Mouse (Mus musculus) heart, embryonic 13.5 days (tissue): ENCODE results near the gene Hdhd5. TPM values are rescaled to one million over a fixed set of nuclear protein-coding genes. Genes with fewer than 3 reads are reported as not detected.

Experiments used
- ATAC-seq: fragments of 200-750 bp; cut with Nextera tagmentation; 2 replicates; pipeline ENCODE4 v1.8.0; 2017; ENCODE audit warnings: moderate TSS enrichment; ENCODE audit not compliant: insufficient number of reproducible peaks, low FRiP score, low TSS enrichment; ENCODE audit errors: extremely low read depth
- H3K27ac ChIP-seq: fragments of 300-500 bp; sonication (generic); replicated peaks from 2 replicates; pipeline ENCODE4 v1.5.1; 2015; ENCODE audit warnings: moderate library complexity, mild to moderate bottlenecking, inconsistent platforms
- H3K27me3 ChIP-seq: fragments of 300-500 bp; sonication (generic); replicated peaks from 2 replicates; pipeline ENCODE4 v1.6.1; 2015; ENCODE audit warnings: mild to moderate bottlenecking, inconsistent platforms
- H3K36me3 ChIP-seq: fragments of 300-500 bp; sonication (generic); 2 replicates; pipeline ENCODE4 v1.6.1; 2015; ENCODE audit warnings: mild to moderate bottlenecking, inconsistent platforms
- H3K4me1 ChIP-seq: fragments of 300-500 bp; sonication (generic); 2 replicates; pipeline ENCODE4 v1.6.1; 2015; ENCODE audit warnings: inconsistent platforms
- H3K4me2 ChIP-seq: fragments of 300-500 bp; sonication (generic); 2 replicates; pipeline ENCODE4 v1.6.1; 2015; ENCODE audit warnings: inconsistent platforms, mild to moderate bottlenecking, moderate library complexity
- H3K4me3 ChIP-seq: fragments of 300-500 bp; sonication (generic); 2 replicates; pipeline ENCODE4 v1.5.1; 2015; ENCODE audit warnings: moderate library complexity, mild to moderate bottlenecking, inconsistent platforms
- H3K9ac ChIP-seq: fragments of 300-500 bp; sonication (generic); 2 replicates; pipeline ENCODE4 v1.6.1; 2015; ENCODE audit warnings: inconsistent platforms, mild to moderate bottlenecking, moderate library complexity
- H3K9me3 ChIP-seq: fragments of 300-500 bp; sonication (generic); 2 replicates; pipeline ENCODE4 v1.6.1; 2016; ENCODE audit warnings: inconsistent platforms
- WGBS: fragments of 180-500 bp; shearing (Covaris S2); methylation state at CpG from one replicate; pipeline ENCODE4 v1.1.7; 2015; ENCODE audit warnings: mixed read lengths; 5-methylcytosine and 5-hydroxymethylcytosine counted together
- polyA plus RNA-seq: library from polyadenylated mRNA; unstranded; fragments of >200 nt; fragmentation: Nextera tagmentation; extraction: Ambion mirVana; gene quantifications from 2 replicates; pipeline ENCODE4 v1.2.1, GENCODE M21; 2015

The Hdhd5 gene
- polyA plus RNA-seq, 1 experiment from 2014 or later, result 14.1 TPM

DNA sequence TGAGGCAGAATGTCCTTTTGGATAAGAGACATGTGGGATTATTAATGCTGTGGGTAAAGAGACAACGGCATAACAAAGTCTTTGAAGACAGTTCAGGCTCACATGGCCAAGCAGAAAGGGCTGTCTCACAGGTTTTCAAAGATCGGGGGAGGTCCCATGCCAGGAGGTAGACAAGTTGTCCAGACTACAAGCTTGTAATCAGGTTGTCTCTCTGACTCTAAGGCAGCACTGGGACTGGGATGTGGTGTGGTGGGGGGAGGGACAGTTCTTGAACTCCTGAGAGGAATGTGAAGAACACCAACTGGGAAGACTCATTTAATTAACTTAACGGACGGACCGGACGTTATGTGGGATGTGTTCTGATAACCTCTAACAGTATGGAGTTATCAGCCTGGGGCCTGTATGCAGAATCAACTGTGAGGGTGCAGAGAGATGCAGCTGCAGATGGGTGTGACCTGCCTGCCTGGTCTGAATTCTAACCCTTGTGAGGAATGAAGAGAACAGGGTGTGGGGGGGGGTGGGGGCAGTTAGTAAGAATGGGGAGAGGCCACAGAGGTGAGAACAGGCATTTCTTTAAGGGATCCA, 25.0 kb upstream of the Hdhd5 start:
- no peak for ATAC-seq

DNA sequence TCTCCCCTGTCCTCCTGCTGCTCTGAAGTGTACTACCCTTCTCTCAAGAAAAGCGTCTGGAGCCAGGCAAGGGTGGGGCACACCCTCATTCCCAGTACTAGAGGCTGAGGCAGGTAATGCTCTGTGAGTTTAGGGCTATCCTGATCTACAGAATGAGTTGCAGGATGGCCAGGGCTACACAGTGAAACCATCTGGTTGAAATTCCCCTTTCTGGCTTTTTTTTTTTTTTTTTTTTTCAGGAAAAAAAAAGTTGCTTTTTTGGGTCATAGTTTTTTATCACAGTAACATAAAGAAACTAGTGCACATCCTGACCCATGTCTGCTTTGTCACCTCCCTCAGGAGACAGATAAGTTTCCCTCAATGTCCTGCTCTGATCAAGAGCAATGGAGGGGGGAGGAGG, 24.0 kb upstream of the Hdhd5 start:
- Histone ChIP-seq H3K27me3 (no peaks in the 10 kb centered on the region; the same call in none of the 2 replicates), H3K27ac (no peak overlapping the region), H3K36me3 (no peaks in the 10 kb centered on the region), H3K4me2 (no peak overlapping the region), H3K4me1 (peaks cover 7% of the 10 kb centered on the region), H3K4me3 (no peak overlapping the region), H3K9ac (no peak overlapping the region), H3K9me3 (no peaks in the 10 kb centered on the region)
- no peak for ATAC-seq
- 64% methylated on average over 1 of the region's 1 CpGs for WGBS

More for the DNA sequence above, 25.0 kb upstream of the Hdhd5 start:
- no peaks in the 10 kb centered on the region; the same call in none of the 2 replicates for H3K27me3 ChIP-seq
- H3K4me1 ChIP-seq, result no peaks in the 10 kb centered on the region
- H3K4me3 ChIP-seq, result no peak overlapping the region
- H3K9me3 ChIP-seq, result no peaks in the 10 kb centered on the region
- no peak overlapping the region for H3K9ac ChIP-seq
- no peaks in the 10 kb centered on the region for H3K36me3 ChIP-seq
- no peak overlapping the region for H3K4me2 ChIP-seq
- H3K27ac ChIP-seq, result no peak overlapping the region
- 56% methylated on average over 6 of the region's 6 CpGs for WGBS

DNA sequence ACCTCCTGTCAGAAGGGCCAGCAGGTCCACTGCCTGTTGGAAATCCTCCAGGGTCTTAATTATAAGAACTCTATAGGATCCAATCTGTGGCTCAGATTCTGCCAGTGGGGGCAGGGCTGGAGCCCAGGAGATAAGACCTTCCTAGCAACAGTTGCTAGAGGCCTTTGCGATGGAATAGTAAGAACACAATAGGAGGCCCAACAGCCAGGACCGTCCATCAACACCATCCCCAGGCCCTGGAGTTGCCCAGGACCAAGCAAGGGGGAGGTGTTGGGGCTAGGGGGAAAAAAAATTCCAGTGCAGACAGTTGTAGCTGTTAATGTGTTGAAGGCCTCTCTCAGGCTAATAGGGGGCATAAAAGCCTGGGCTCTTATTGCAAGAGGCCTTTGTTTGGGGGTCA, 19.1 kb upstream of the Hdhd5 start:
- Histone ChIP-seq H3K36me3 (no peaks in the 10 kb centered on the region), H3K4me1 (peaks cover 11% of the 10 kb centered on the region), H3K4me3 (no peak overlapping the region), H3K27ac (no peak overlapping the region), H3K27me3 (no peaks in the 10 kb centered on the region; the same call in none of the 2 replicates), H3K9me3 (no peaks in the 10 kb centered on the region), H3K9ac (0 out of 2 replicates have a peak overlapping the region, but pooled peaks have one; percentile 37), H3K4me2 (no peak overlapping the region)
- WGBS, result 12% methylated on average over 2 of the region's 2 CpGs
- no peak for ATAC-seq

DNA sequence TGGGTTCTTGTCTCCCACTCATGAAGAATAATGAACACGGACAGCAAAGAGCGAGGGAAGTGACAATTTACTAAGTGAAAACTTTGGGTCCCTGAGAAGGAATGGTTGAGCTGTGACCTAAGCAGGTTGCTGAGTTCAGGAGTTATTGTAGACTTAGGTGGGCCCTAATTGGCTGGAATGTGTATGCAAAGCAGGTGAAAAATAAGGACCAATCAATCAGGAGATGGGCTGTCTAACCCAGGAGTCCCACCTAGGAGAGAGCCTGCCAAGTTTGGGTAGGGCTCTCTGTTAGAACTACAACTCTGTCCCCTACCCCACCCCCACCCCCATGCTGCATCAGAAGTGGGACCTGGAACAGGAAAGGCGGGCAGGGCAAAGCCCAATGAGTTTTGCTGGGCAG, 17.5 kb upstream of the Hdhd5 start:
- ATAC-seq, result no peak; the same call in 1 of the 2 replicates
- peaks cover 11% of the 10 kb centered on the region for H3K4me1 ChIP-seq
- H3K9ac ChIP-seq, result no peak overlapping the region
- H3K4me3 ChIP-seq, result no peak overlapping the region
- no peak overlapping the region for H3K4me2 ChIP-seq
- 88% methylated on average over 3 of the region's 3 CpGs for WGBS
- no peak overlapping the region for H3K27ac ChIP-seq
- H3K36me3 ChIP-seq, result no peaks in the 10 kb centered on the region
- no peaks in the 10 kb centered on the region; the same call in none of the 2 replicates for H3K27me3 ChIP-seq
- no peaks in the 10 kb centered on the region; the same call in 1 of the 2 replicates for H3K9me3 ChIP-seq

DNA sequence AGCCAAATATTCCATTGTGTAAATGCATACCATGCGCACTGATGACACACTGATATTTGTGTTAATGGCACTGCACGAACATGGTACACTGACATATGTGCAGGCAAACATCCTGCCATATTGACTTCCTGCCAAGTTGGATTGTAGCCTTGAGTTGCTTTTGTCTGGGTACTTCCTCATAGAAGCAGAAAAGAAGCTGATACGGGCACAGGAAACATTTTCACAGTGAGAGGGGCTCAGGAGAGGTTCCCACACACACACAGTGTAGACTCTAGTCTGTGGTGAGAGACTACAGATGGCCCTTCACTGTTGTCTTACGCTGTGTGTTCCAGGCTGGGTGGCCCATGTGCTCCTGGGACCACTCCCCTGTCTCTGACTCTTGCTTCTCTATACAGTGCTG, 15.9 kb upstream of the Hdhd5 start:
- ATAC-seq, result no peak
- H3K9ac ChIP-seq, result no peak overlapping the region
- H3K4me3 ChIP-seq, result no peak overlapping the region
- H3K4me1 ChIP-seq, result peaks cover 11% of the 10 kb centered on the region
- no peak overlapping the region for H3K27ac ChIP-seq
- H3K4me2 ChIP-seq, result no peak overlapping the region
- H3K36me3 ChIP-seq, result no peaks in the 10 kb centered on the region
- WGBS, result 75% methylated on average over 4 of the region's 4 CpGs
- H3K27me3 ChIP-seq, result no peaks in the 10 kb centered on the region; the same call in 1 of the 2 replicates
- H3K9me3 ChIP-seq, result peaks cover 4% of the 10 kb centered on the region; the same call in 1 of the 2 replicates

DNA sequence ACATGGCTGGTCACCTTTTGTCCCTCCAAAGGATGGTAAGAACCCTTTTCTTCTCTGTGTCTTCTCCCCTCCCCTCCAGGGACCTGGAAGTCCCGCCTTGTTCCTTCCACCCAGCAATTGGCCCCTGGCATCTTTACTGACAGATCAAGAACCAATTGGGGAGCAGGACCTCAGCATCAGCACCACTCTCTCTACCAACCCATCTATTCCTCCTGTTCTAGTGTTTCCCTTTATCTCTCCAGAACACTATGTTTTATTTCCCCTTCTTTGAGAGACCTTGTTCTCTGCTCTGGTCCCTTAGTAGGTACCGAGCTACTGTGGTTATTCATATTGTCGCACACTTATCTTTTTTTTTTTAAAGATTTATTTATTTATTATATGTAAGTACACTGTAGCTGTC, 15.2 kb upstream of the Hdhd5 start:
- WGBS, result 80% methylated on average over 3 of the region's 3 CpGs
- no peak overlapping the region for H3K4me2 ChIP-seq
- H3K9me3 ChIP-seq, result peaks cover 4% of the 10 kb centered on the region; the same call in 1 of the 2 replicates
- ATAC-seq, result no peak
- H3K27ac ChIP-seq, result no peak overlapping the region
- H3K36me3 ChIP-seq, result no peaks in the 10 kb centered on the region
- H3K4me1 ChIP-seq, result peaks cover 11% of the 10 kb centered on the region
- H3K4me3 ChIP-seq, result no peak overlapping the region
- H3K9ac ChIP-seq, result no peak overlapping the region
- no peaks in the 10 kb centered on the region; the same call in 1 of the 2 replicates for H3K27me3 ChIP-seq

DNA sequence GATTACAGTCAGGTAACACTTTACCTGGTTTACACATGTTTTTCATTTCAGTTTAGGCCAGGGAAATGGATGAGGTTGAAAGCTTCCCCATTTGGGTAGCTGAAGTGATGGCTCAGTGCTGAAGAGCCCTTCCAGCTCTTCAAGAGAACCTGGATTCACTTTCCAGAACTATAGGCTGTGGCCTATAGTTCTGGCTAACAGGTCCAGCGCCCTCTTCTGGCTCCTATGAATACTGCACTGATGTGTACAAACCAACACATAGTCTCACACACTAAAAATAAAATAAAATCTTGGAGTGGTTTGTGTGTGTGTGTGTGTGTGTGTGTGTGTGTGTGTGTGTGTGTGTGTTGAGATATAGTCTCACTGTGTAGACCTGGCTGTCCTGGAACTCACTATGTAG, 10.9 kb upstream of the Hdhd5 start:
- H3K4me2 ChIP-seq, result no peak overlapping the region
- H3K9ac ChIP-seq, result no peak overlapping the region
- H3K4me1 ChIP-seq, result peaks cover 11% of the 10 kb centered on the region
- H3K27me3 ChIP-seq, result no peaks in the 10 kb centered on the region
- 23% methylated on average over 1 of the region's 1 CpGs for WGBS
- ATAC-seq, result no peak
- peaks cover 4% of the 10 kb centered on the region; the same call in 1 of the 2 replicates for H3K9me3 ChIP-seq
- H3K36me3 ChIP-seq, result no peaks in the 10 kb centered on the region
- no peak overlapping the region for H3K4me3 ChIP-seq
- no peak overlapping the region for H3K27ac ChIP-seq

DNA sequence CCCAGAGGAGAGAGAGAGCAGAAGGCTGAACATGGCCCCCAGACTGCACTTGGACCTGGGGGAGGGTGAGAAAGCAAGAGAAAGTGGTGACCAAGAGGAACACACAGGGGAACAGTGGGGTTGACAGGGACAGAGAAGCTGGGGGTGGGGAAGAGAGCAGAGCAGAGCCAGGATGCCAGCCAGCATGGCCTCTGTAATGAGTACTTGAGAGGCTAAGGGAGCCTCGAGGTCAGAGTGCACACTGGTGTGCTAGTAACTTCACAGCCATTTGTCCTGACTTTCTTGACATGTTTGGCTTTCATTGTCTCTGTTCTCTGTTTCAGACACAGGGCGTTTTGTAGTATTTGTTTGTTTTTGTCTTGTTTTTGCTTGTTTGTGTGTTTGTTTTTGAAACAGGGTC, 10.3 kb upstream of the Hdhd5 start:
- Histone ChIP-seq H3K4me2 (no peak overlapping the region), H3K4me1 (peaks cover 11% of the 10 kb centered on the region), H3K9me3 (peaks cover 4% of the 10 kb centered on the region; the same call in 1 of the 2 replicates), H3K27ac (no peak overlapping the region), H3K27me3 (no peaks in the 10 kb centered on the region), H3K9ac (no peak overlapping the region), H3K36me3 (no peaks in the 10 kb centered on the region), H3K4me3 (no peak overlapping the region)
- 43% methylated on average over 2 of the region's 2 CpGs for WGBS
- no peak for ATAC-seq

DNA sequence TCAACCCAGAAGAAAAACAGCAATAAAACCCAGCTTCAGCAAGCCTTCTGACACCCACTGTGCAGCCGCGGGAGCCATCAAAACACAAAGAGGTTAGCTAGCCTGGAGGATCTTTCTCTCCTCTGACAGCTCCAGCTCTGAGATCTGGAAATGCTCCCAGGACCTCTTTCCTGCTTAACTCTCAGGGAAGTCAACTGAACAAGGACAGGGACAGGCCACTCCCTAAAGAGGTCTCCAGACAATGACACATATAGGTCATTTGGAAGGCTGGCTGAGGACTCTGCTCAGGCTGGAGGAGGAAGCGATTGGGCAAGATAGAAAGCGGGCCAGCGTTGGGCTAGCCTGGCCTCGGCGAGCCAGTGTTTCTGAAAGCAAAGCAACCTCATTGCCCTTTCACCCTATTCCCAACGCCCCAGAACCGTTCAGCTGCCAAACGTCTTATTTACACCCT, 8.7 kb upstream of the Hdhd5 start:
- Histone ChIP-seq H3K4me2 (peak overlapping the region; percentile 71; the same call in 1 of the 2 replicates), H3K36me3 (no peaks in the 10 kb centered on the region), H3K4me1 (peaks cover 11% of the 10 kb centered on the region), H3K27me3 (no peaks in the 10 kb centered on the region), H3K9me3 (peaks cover 4% of the 10 kb centered on the region; the same call in 1 of the 2 replicates), H3K4me3 (no peak overlapping the region), H3K27ac (peak overlapping the region; percentile 55), H3K9ac (peak overlapping the region; percentile 75; the same call in 1 of the 2 replicates)
- WGBS, result 36% methylated on average over 10 of the region's 10 CpGs
- no peak for ATAC-seq

DNA sequence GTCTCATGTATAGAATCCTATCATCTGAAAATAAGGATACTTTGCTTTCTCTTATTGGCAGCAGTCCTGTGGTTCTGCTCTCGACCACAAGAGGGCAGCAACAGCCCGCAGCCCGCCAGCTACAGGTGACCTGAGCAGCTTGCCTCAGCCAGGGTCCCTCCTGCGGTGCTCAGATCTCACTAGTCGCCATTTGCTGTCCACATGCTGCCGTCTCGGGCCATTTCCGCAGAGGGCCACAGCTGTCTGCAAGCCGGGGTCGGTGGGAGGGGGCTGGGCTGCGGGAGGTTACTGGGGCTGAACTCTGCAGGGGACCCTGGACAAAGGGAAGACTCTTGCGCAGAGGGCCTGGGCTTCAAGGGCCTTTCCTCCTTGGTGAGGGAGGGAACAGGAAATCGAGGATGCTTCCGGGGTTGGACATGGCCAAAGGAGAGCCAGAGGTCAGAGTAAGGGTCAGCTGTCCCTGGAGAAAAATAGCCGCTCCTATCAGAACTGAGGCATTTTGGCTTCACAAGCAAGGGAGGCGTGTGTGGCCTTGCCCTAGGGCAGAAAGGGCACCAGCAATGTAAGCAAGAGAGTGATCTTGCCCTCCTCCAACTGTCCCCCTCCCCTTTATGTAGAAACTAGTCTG, 8.1 kb upstream of the Hdhd5 start:
- no peaks in the 10 kb centered on the region for H3K36me3 ChIP-seq
- H3K9ac ChIP-seq, result peak overlapping the region; percentile 75
- ATAC-seq, result peak; percentile 73
- H3K4me1 ChIP-seq, result peaks cover 11% of the 10 kb centered on the region
- H3K27ac ChIP-seq, result peak overlapping the region; percentile 55
- peak overlapping the region; percentile 71 for H3K4me2 ChIP-seq
- WGBS, result 4% methylated on average over 16 of the region's 16 CpGs
- 0 out of 2 replicates have a peak, but pooled peaks cover 5% of the 10 kb centered on the region for H3K27me3 ChIP-seq
- H3K9me3 ChIP-seq, result peaks cover 4% of the 10 kb centered on the region; the same call in 1 of the 2 replicates
- H3K4me3 ChIP-seq, result peak overlapping the region; percentile 43

DNA sequence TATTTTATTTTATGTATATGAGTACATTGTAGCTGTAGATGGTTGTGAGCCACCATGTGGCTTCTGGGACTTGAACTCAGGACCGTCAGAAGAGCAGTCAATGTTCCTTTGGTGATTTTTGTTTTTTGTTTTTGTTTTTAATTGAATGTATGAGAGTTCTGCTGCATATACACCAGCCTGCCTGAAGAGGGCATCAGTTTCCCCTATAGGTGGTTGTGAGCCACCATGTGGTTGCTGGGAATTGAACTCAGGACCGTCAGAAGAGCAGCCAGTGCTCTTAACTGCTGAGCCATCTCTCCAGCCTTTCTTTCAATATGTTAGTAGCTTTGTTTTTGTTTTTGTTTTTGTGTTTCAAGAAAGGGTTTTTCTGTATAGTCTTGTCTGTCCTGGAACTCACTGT, 5.2 kb upstream of the Hdhd5 start:
- H3K9ac ChIP-seq, result no peak overlapping the region
- H3K4me2 ChIP-seq, result no peak overlapping the region
- 0 out of 2 replicates have a peak, but pooled peaks cover 5% of the 10 kb centered on the region for H3K27me3 ChIP-seq
- no peak overlapping the region for H3K27ac ChIP-seq
- H3K9me3 ChIP-seq, result no peaks in the 10 kb centered on the region
- H3K36me3 ChIP-seq, result no peaks in the 10 kb centered on the region
- ATAC-seq, result no peak
- no peak overlapping the region for H3K4me3 ChIP-seq
- 69% methylated on average over 2 of the region's 2 CpGs for WGBS
- peaks cover 17% of the 10 kb centered on the region for H3K4me1 ChIP-seq
